Mouse (Mus musculus): ENCODE data around the gene Clnk.

GRCm38 (mm10) chr5:38812916-38813315 is 63.7 kb downstream of the Clnk start:
- TF ChIP-seq CTCF (IDR thresholded peaks at IDR 0.05; ENCODE audit: extremely low read depth, insufficient read length, insufficient replicate concordance, low read depth, low read length) (no peak), POLR2A (IDR thresholded peaks at IDR 0.05; ENCODE audit: low read depth, low read length) (no peak)

Data from small intestine, adult 2 months (tissue).